Mouse (Mus musculus) kidney, postnatal 0 days (tissue): Measurements from ENCODE around the gene Erg. TPM values are rescaled to one million over a fixed set of nuclear protein-coding genes. Genes with fewer than 3 reads are reported as not detected.

Source experiments
- ATAC-seq: fragments of 200-750 bp; cut with Nextera tagmentation; replicated peaks from 2 replicates; pipeline ENCODE4 v1.8.0; 2017; ENCODE audit warnings: low read depth, moderate number of reproducible peaks, moderate TSS enrichment, moderate library complexity; ENCODE audit not compliant: low FRiP score
- DNase-seq: peaks from one replicate; pipeline ENCODE4 v3.0.0-alpha.2; 2016; ENCODE audit warnings: low spot score
- H3K27ac ChIP-seq: fragments of 300-500 bp; sonication (generic); 2 replicates; pipeline ENCODE4 v1.5.1; 2014; ENCODE audit warnings: mild to moderate bottlenecking
- H3K27me3 ChIP-seq: fragments of 300-500 bp; sonication (generic); 2 replicates; pipeline ENCODE4 v1.6.1; 2014; ENCODE audit warnings: low read length, mixed read lengths; ENCODE audit not compliant: insufficient read depth
- H3K36me3 ChIP-seq: fragments of 300-500 bp; sonication (generic); 2 replicates; pipeline ENCODE4 v1.6.1; 2014; ENCODE audit warnings: low read length, mixed read lengths; ENCODE audit not compliant: insufficient read depth
- H3K4me1 ChIP-seq: fragments of 300-500 bp; sonication (generic); replicated peaks from 2 replicates; pipeline ENCODE4 v1.6.1; 2014; ENCODE audit warnings: antibody characterized with exemption, low read length, mixed read lengths; ENCODE audit not compliant: insufficient read depth
- H3K4me2 ChIP-seq: fragments of 300-500 bp; sonication (generic); 2 replicates; pipeline ENCODE4 v1.6.1; 2014; ENCODE audit warnings: mild to moderate bottlenecking, low read length, moderate library complexity, mixed read lengths
- H3K4me3 ChIP-seq: fragments of 300-500 bp; sonication (generic); replicated peaks from 2 replicates; pipeline ENCODE4 v1.5.1; 2014; ENCODE audit warnings: low read depth, low read length
- H3K9ac ChIP-seq: fragments of 300-500 bp; sonication (generic); 2 replicates; pipeline ENCODE4 v1.6.1; 2014; ENCODE audit warnings: low read depth, low read length
- H3K9me3 ChIP-seq: fragments of 300-500 bp; sonication (generic); replicated peaks from 2 replicates; pipeline ENCODE4 v1.6.1; 2016; ENCODE audit warnings: low read length, inconsistent platforms, mixed read lengths
- CTCF ChIP-seq: IDR thresholded peaks from 2 replicates; pipeline ENCODE4 v1.5.1; 2016; ENCODE audit warnings: antibody characterized with exemption, low read depth, mild to moderate bottlenecking, moderate library complexity
- WGBS: fragments of 180-500 bp; shearing (Covaris S2); extraction: QIAGEN DNeasy Blood & Tissue Kit; methylation state at CpG from one replicate; pipeline ENCODE4 v1.1.7; 2014; 5-methylcytosine and 5-hydroxymethylcytosine counted together
- polyA plus RNA-seq: library from polyadenylated mRNA; unstranded; fragments of >200 nt; fragmentation: Nextera tagmentation; extraction: Ambion mirVana; gene quantifications from 2 replicates; pipeline ENCODE4 v1.2.1, GENCODE M21; 2015

Erg gene
- polyA plus RNA-seq, 1 experiment from 2014 or later = 6.4 TPM

GRCm38 (mm10) chr16:95535151-95535550 is 51.2 kb downstream of the Erg start:
- TF ChIP-seq CTCF = no peak
- no peak overlapping the region for H3K4me3 ChIP-seq
- no peak overlapping the region for H3K4me2 ChIP-seq
- H3K27ac ChIP-seq = no peak overlapping the region
- H3K36me3 ChIP-seq = no peaks in the 10 kb centered on the region
- no peak overlapping the region for H3K9ac ChIP-seq
- 58% methylated on average over 3 of the region's 3 CpGs for WGBS
- no peak for ATAC-seq
- no peak for DNase-seq
- no peaks in the 10 kb centered on the region for H3K27me3 ChIP-seq
- no peaks in the 10 kb centered on the region for H3K4me1 ChIP-seq
- H3K9me3 ChIP-seq = no peaks in the 10 kb centered on the region

GRCm38 (mm10) chr16:95532387-95533077 is 53.9 kb downstream of the Erg start:
- Histone ChIP-seq H3K9ac (no peak overlapping the region), H3K27ac (no peak overlapping the region), H3K4me2 (no peak overlapping the region), H3K27me3 (no peaks in the 10 kb centered on the region), H3K36me3 (no peaks in the 10 kb centered on the region), H3K9me3 (no peaks in the 10 kb centered on the region), H3K4me3 (no peak overlapping the region), H3K4me1 (no peaks in the 10 kb centered on the region)
- ATAC-seq (no peak), DNase-seq (no peak)
- TF ChIP-seq CTCF = no peak
- WGBS = 59% methylated on average over 13 of the region's 13 CpGs

GRCm38 (mm10) chr16:95527561-95527960 is 58.8 kb downstream of the Erg start:
- Histone ChIP-seq H3K9me3 (no peaks in the 10 kb centered on the region), H3K4me1 (no peaks in the 10 kb centered on the region), H3K27me3 (no peaks in the 10 kb centered on the region), H3K27ac (no peak overlapping the region), H3K9ac (no peak overlapping the region), H3K36me3 (no peaks in the 10 kb centered on the region), H3K4me2 (no peak overlapping the region), H3K4me3 (no peak overlapping the region)
- ATAC-seq (no peak), DNase-seq (no peak)
- TF ChIP-seq CTCF = no peak
- 88% methylated on average over 2 of the region's 2 CpGs for WGBS

DNA sequence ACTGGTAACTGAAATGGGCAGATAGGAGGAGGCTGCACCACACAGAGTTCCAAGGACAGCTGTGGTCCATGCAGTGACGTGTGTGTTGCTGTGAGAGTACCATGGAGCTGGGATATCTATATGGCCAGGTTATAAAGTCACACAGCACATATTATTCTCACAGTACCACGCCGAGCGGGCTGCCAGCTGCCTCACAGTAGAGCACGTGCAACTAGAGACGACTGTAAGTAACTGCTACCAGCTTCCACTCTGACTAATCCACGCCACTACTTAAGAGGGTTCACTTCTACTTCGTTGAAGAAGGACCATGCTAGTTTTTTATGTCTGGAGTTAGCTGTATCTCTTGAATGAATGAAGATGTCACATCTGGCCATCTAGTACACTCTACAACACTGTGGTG is 66.9 kb downstream of the Erg start:
- no peak for TF ChIP-seq CTCF
- DNase-seq (no peak), ATAC-seq (no peak)
- no peak overlapping the region for H3K9ac ChIP-seq
- H3K4me1 ChIP-seq = no peaks in the 10 kb centered on the region
- no peak overlapping the region for H3K4me3 ChIP-seq
- H3K9me3 ChIP-seq = no peaks in the 10 kb centered on the region
- no peaks in the 10 kb centered on the region for H3K27me3 ChIP-seq
- H3K36me3 ChIP-seq = no peaks in the 10 kb centered on the region
- no peak overlapping the region for H3K4me2 ChIP-seq
- whole genome bisulfite sequencing = 80% methylated on average over 8 of the region's 8 CpGs
- no peak overlapping the region for H3K27ac ChIP-seq

DNA sequence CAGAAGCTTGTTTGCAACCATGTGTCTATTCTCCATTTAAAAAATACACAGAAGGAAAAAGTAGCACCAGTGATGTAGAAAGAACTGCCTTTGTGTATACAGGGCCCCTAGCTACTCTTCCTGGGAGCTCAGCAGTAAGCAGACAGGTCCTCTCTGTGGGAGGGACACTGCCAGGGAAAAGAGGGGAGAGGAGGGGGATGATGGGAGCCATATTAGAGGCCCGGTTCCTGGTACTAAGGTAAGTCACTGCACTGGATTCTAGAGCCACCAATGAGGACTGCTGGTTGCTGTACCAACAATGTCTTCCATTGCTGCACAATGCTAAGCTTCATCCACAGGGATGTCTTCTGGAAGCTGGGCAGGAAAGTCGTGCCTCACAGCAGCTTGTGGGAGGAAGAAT is 80.3 kb downstream of the Erg start:
- ATAC-seq (no peak), DNase-seq (no peak)
- Histone ChIP-seq H3K9ac (no peak overlapping the region), H3K27ac (no peak overlapping the region), H3K4me2 (no peak overlapping the region), H3K4me1 (no peaks in the 10 kb centered on the region), H3K27me3 (no peaks in the 10 kb centered on the region), H3K9me3 (no peaks in the 10 kb centered on the region), H3K4me3 (no peak overlapping the region), H3K36me3 (no peaks in the 10 kb centered on the region)
- 47% methylated on average over 2 of the region's 2 CpGs for WGBS
- TF ChIP-seq CTCF = no peak

DNA sequence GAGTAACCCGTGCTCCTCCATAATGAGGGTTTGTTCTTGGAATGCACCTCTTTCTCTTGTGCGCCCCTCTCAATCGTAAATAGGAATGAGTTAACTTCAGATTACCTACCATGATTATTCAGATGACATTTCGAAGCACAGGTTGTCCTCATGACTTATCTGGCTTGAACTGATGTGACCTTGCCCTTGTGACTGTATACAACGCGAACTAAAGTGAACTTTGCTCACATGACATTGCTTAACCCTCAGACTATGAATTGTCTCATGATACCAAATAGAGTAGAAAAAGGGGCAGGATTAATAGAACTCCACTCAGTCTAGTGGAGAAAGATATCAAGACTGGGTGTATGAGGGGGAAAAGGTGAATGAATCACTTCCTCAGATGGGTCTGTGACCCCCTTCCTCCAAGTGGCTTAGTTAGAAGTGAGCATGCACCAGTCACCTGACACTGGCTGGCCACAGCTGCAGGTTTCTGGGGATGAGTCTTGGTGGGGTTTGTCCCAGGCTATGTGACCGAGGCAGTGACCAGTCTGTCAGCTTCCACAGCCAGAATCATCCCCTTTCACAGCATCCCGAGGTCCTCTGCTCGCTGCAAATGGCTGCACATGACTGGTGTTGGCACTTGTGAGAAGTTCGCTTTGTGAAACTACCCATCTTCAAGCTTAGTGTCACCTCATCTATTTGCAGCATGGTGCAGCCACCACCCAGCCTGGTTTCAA is 89.7 kb downstream of the Erg start:
- Histone ChIP-seq H3K9ac (no peak overlapping the region), H3K27ac (no peak overlapping the region), H3K9me3 (no peaks in the 10 kb centered on the region), H3K27me3 (no peaks in the 10 kb centered on the region), H3K36me3 (no peaks in the 10 kb centered on the region), H3K4me3 (no peak overlapping the region), H3K4me1 (no peaks in the 10 kb centered on the region), H3K4me2 (no peak overlapping the region)
- DNase-seq (no peak), ATAC-seq (no peak)
- WGBS = 80% methylated on average over 10 of the region's 10 CpGs
- TF ChIP-seq CTCF = no peak
